Mouse (Mus musculus) ES-Bruce4 (cell line): ENCODE results near the gene Gm5751.

Experiments
- CTCF ChIP-seq: IDR thresholded peaks from one replicate; pipeline ENCODE4 v1.8.1; 2011; ENCODE audit warnings: low read depth, low read length
- POLR2A ChIP-seq: IDR thresholded peaks from one replicate; pipeline ENCODE4 v1.8.1; 2011; ENCODE audit warnings: low read length; ENCODE audit not compliant: insufficient read depth

GRCm38 (mm10) chrX:8921080-8921479, 47.0 kb downstream of the Gm5751 start:
- TF ChIP-seq CTCF (no peak), POLR2A (no peak)
